Mouse (Mus musculus) small intestine, adult 2 months (tissue): ENCODE results near the gene Armc8. TPM values are rescaled to one million over a fixed set of nuclear protein-coding genes. Genes with fewer than 3 reads are reported as not detected.
"Not testable (repeated sequence)": the region's sequence is repeated elsewhere in the genome, so short reads cannot be mapped to it uniquely, and the experiment has no call there.

ENCODE experiments used
- H3K27ac ChIP-seq: fragments of 200-500 bp; 2 replicates; pipeline ENCODE4 v1.5.1; 2012; ENCODE audit warnings: low read depth, low read length, control low read depth, inconsistent platforms; ENCODE audit not compliant: insufficient read depth
- H3K27me3 ChIP-seq: fragments of 200-500 bp; 2 replicates; pipeline ENCODE4 v1.6.1; 2012; ENCODE audit warnings: mild to moderate bottlenecking, moderate library complexity, low read length, inconsistent platforms; ENCODE audit not compliant: control insufficient read depth, insufficient read depth
- H3K36me3 ChIP-seq: fragments of 200-500 bp; 2 replicates; pipeline ENCODE4 v1.6.1; 2012; ENCODE audit warnings: mild to moderate bottlenecking, low read length, control low read depth, inconsistent platforms; ENCODE audit not compliant: control insufficient read depth, insufficient read depth
- H3K4me1 ChIP-seq: fragments of 200-500 bp; 2 replicates; pipeline ENCODE4 v1.6.1; 2012; ENCODE audit warnings: low read length, inconsistent platforms, mixed read lengths; ENCODE audit not compliant: control insufficient read depth, insufficient read depth, insufficient read length
- H3K4me3 ChIP-seq: fragments of 200-500 bp; 2 replicates; pipeline ENCODE4 v1.5.1; 2012; ENCODE audit warnings: low read depth, mild to moderate bottlenecking, control low read depth, inconsistent platforms, low read length, moderate library complexity
- CTCF ChIP-seq: fragments of 200-500 bp; IDR thresholded peaks from 2 replicates; pipeline ENCODE4 v1.5.1; 2012; ENCODE audit warnings: low read depth, mild to moderate bottlenecking, control low read depth, inconsistent platforms, low read length, moderate library complexity, mixed read lengths; ENCODE audit not compliant: insufficient replicate concordance, insufficient read length; ENCODE audit errors: extremely low read depth
- POLR2A ChIP-seq: fragments of 200-500 bp; IDR thresholded peaks from 2 replicates; pipeline ENCODE4 v1.6.1; 2012; ENCODE audit warnings: low read depth, mild to moderate bottlenecking, control low read depth, inconsistent platforms, low read length, moderate library complexity
- WGBS: fragments of 180-500 bp; shearing (Covaris S2); methylation state at CpG from one replicate; pipeline ENCODE4 v1.1.7; 2018; 5-methylcytosine and 5-hydroxymethylcytosine counted together
- polyA plus RNA-seq: library from polyadenylated mRNA; depleted of rRNA; stranded (reverse); fragments of >200 nt; gene quantifications from 2 replicates; pipeline ENCODE4 v1.2.3, GENCODE M21; 2012; rRNA removed

The Armc8 gene
- polyA plus RNA-seq, result 5.9 and 9.5 TPM in 2 replicates

DNA sequence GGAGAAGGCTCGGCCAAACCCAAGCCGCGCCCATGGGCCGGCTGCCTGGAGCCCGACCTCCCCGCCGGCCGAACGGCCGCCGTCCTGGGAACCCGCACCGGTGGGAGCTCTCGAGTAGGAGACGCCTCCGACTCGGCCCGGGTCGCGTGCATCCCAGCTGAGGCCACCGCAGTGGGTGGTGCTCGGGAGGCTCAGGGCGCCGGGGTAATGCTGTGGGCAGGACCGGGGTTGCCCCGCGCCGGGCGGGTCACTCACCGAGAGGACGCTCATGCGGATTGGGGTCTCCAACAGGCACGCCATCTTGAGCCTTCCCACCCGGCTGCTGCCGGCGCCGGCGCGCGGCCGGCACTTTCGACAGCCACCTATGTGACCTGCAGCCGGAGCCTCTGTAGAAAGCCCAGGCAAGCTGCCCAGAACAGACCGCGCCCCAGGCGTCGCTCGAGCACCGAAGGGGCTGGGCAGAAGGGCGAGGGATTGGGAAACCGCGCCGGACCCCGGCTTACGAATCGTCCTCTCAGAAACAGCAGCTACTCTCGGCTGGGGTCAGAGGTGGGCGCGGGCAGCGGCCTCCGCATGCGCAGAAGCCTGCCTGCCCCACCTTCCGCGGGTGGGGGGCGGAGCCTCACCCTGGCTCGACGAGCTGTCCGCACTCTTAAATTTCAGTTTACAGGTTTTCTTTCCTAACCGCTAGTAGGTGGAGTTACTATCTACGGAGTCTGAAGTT is at the start of gene Armc8:
Armc8 (minus strand) TSS at position 553 of the 724 bp plus-strand sequence.
- Histone ChIP-seq H3K27ac (peak within 1 kb of the TSS; percentile 94), H3K4me1 (peaks cover 4% of the 10 kb centered on the region; the same call in 1 of the 2 replicates), H3K4me3 (peak within 1 kb of the TSS; percentile 90), H3K36me3 (no peaks in the 10 kb centered on the region), H3K27me3 (no peaks in the 10 kb centered on the region)
- TF ChIP-seq CTCF (no peak), POLR2A (peak; percentile 43; the same call in 1 of the 2 replicates)
- WGBS, result under 1% methylated on average over 70 of the region's 70 CpGs

- TF ChIP-seq POLR2A, result no peak
- no peak for TF ChIP-seq CTCF
Measured at GRCm38 (mm10) chr9:99612202-99612601, 43.5 kb upstream of the Armc8 start, which contains the start of gene A4gnt. Gene A4gnt (plus strand): TSS chr9:99612502.

GRCm38 (mm10) chr9:99603566-99603965 is 34.9 kb upstream of the Armc8 start:
- Histone ChIP-seq H3K4me1 (no peaks in the 10 kb centered on the region), H3K4me3 (no peak overlapping the region), H3K27ac (no peak overlapping the region), H3K36me3 (no peaks in the 10 kb centered on the region), H3K27me3 (no peaks in the 10 kb centered on the region)
- WGBS, result 69% methylated on average over 2 of the region's 2 CpGs
- TF ChIP-seq POLR2A (no peak), CTCF (no peak)

More at GRCm38 (mm10) chr9:99612202-99612601, 43.5 kb upstream of the Armc8 start, which contains the start of gene A4gnt:
- Histone ChIP-seq H3K4me3 (no peak within 1 kb of the TSS), H3K36me3 (no peaks in the 10 kb centered on the region), H3K27ac (no peak within 1 kb of the TSS), H3K4me1 (no peaks in the 10 kb centered on the region), H3K27me3 (no peaks in the 10 kb centered on the region)
- WGBS, result 23% methylated on average over 2 of the region's 2 CpGs

DNA sequence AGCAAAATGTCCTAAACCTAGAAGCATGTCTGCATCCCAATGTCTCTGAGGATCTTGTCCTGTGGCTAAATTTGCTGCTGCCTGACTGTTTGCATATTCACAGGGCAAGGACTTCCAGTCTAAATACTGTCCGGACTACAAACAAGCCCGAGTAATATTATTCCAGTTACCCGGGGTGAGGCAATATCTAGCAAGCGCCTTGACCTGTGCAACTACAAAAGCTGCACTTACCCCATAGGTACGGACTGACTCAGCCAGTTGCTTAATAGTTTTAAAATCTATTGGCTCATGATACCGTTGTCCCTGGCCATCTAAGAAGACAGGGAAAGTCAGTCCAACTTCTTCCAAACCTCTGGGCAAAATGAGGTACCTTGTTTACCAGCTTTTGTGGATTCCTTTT is 30.4 kb upstream of the Armc8 start:
- H3K36me3 ChIP-seq, H3K4me1 ChIP-seq: not testable (repeated sequence)
- 90% methylated on average over 6 of the region's 6 CpGs for WGBS

GRCm38 (mm10) chr9:99591144-99591543 is 22.4 kb upstream of the Armc8 start:
- Histone ChIP-seq H3K27ac (no peak overlapping the region), H3K36me3 (no peaks in the 10 kb centered on the region), H3K27me3 (no peaks in the 10 kb centered on the region), H3K4me1 (no peaks in the 10 kb centered on the region), H3K4me3 (no peak overlapping the region)
- WGBS, result 61% methylated on average over 8 of the region's 8 CpGs
- no peak for TF ChIP-seq CTCF
- TF ChIP-seq POLR2A, result no peak

More for the DNA sequence above, 30.4 kb upstream of the Armc8 start:
- not testable (repeated sequence) for H3K27ac ChIP-seq, H3K27me3 ChIP-seq, H3K4me3 ChIP-seq

DNA sequence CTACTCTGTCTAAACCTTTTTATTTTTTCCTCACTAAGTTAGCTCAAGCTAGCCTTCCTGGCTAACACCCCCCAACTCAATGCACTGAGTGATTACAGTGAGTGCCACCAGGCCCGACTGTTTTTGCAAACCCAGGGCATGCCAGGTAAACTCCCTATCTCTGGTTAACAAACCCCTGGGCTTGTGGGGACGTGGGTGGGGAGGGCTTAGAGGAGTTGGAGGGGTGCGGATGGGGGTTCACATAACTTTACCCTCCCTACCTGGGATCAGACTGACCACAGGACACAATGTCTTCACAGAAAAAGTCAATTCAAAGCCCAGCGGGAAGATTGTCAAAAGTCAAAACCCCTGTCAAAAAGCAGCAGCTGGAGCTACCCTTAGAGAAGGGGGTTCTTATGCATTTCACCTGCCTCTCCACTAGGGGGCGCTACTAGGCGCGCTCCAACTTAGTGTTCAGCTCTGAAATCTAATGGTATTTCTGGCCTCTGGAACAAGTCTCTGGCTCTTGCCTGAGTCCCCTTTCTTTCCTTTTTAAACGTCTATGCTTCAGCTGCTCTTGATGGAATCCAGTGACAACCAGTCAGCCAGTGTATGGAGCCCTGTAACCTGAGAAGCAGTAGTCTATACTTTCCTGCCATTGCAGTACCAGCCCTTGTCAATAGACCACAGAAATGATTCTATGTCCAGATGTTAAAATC is 19.0 kb upstream of the Armc8 start:
- H3K27ac ChIP-seq, result no peak overlapping the region
- H3K27me3 ChIP-seq, result no peaks in the 10 kb centered on the region
- 29% methylated on average over 8 of the region's 8 CpGs for WGBS
- no peak for TF ChIP-seq POLR2A
- peak; percentile 95; the same call in 1 of the 2 replicates for TF ChIP-seq CTCF
- H3K36me3 ChIP-seq, result peaks cover 15% of the 10 kb centered on the region
- no peaks in the 10 kb centered on the region for H3K4me1 ChIP-seq
- H3K4me3 ChIP-seq, result no peak overlapping the region

DNA sequence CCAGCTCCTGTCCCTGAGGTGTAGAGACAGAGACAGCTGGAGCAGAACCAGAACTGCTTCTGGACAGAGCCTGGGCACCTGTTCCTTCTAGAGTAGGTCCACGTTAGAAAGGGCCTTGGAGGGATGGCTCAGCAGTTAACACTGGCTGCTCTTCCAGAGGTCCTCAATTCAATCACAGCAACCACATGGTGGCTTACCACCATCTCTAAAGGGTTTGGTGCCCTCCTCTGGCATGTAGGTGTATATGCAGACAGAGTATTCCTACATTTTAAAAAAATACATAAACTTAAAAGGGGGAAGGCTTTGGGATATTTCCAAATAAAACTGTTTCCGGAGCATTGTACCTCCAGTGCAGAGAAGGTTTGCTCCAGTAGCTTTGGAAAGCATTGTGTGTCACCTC is 12.0 kb upstream of the Armc8 start:
- TF ChIP-seq POLR2A, result no peak
- peak; percentile 43; the same call in 1 of the 2 replicates for TF ChIP-seq CTCF
- Histone ChIP-seq H3K27me3 (no peaks in the 10 kb centered on the region), H3K36me3 (peaks cover 34% of the 10 kb centered on the region), H3K27ac (no peak overlapping the region), H3K4me1 (peaks cover 6% of the 10 kb centered on the region; the same call in 1 of the 2 replicates), H3K4me3 (no peak overlapping the region)
- WGBS, result 20% methylated on average over 2 of the region's 2 CpGs
